Mouse (Mus musculus): ENCODE measurements at regions not wholly inside any gene's neighbourhood (a gene's known extent, or its start where the extent isn't known, plus 50 kb on each side); places are given as distances from the start of the nearest gene placed in this dataset.

DNA sequence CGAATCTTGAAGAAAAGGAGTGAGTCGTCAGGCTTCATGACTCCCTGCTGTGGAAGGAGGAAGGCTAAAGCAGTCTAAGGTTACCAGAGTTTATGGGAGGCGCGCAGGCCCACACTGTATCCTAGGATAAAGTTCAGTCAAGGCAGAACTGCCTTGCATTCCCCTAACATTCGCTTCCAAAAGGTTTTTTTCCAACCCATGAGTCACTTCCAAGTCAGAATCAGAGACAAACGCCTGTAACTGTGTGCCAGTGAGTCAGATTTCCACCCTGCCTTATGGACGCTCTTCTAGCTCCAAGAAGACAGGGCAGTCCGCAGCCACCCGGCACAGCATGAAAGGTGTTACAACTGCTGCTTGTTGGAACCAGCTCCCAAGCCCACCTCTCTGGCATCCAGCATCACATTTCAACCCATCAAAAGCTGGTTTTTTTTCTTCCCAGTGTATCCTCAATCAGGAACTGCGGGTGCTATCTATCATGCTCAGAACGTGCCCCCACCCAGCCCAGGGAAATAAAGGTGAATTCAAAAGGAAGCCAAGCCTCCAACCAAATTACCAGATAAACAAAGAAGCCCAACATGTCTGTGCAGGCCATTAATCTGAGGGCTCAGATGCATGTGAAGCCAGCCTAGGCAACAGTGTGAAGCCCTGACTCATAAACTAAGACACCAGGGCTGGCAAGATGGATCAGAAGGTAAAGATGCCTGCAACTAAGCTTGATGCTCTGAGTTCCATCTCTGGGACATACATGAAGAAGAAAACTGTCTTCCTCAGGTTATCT, 138.2 kb upstream of the Tbl1xr1 start:
- DNase-seq = peak in 1 of 2 experiments; percentile 48

GRCm38 (mm10) chr3:21939738-21940137, 136.7 kb upstream of the Tbl1xr1 start:
- Histone ChIP-seq H3K4me1 (ENCODE audit: control insufficient read depth, insufficient read depth, low read length) (peaks cover 8% of the 10 kb centered on the region), H3K36me3 (ENCODE audit: control insufficient read depth, insufficient read depth, low read length) (no peaks in the 10 kb centered on the region), H3K27me3 (ENCODE audit: control insufficient read depth, insufficient read depth, low read length) (no peaks in the 10 kb centered on the region), H3K9ac (ENCODE audit: low read depth, low read length) (no peak overlapping the region), H3K79me2 (replicated peaks; ENCODE audit: control insufficient read depth, insufficient read depth, low read length) (no peaks in the 10 kb centered on the region), H3K27ac (no peak overlapping the region), H3K4me3 (no peak overlapping the region)
- no peak for TF ChIP-seq EP300 (IDR thresholded peaks at IDR 0.05; ENCODE audit: insufficient read depth, low read depth, low read length)
- no peak for TF ChIP-seq POLR2A (IDR thresholded peaks at IDR 0.05; ENCODE audit: insufficient read depth, low read depth, low read length)
- TF ChIP-seq CTCF (IDR thresholded peaks at IDR 0.05) = no peak
- no peak for DNase-seq
- 84% methylated on average over 6 of the region's 6 CpGs for WGBS
- intact Hi-C loops (cut with DNase I) = loop anchor here (5.0 to 10.0 kb wide), 4 partner anchors 295 to 515 kb away; no protein-coding TSS in a partner anchor

More for the DNA sequence above, 138.2 kb upstream of the Tbl1xr1 start:
- peaks cover 9% of the 10 kb centered on the region for H3K4me1 ChIP-seq (ENCODE audit: control insufficient read depth, insufficient read depth, low read length)
- WGBS = 68% methylated on average over 11 of the region's 11 CpGs
- TF ChIP-seq EP300 (IDR thresholded peaks at IDR 0.05; ENCODE audit: insufficient read depth, low read depth, low read length) (no peak), POLR2A (IDR thresholded peaks at IDR 0.05; ENCODE audit: insufficient read depth, low read depth, low read length) (no peak), CTCF (IDR thresholded peaks at IDR 0.05) (no peak)
- H3K36me3 ChIP-seq (ENCODE audit: control insufficient read depth, insufficient read depth, low read length) = peaks cover 4% of the 10 kb centered on the region; the same call in 1 of the 2 replicates
- H3K9ac ChIP-seq (ENCODE audit: low read depth, low read length) = no peak overlapping the region
- H3K27ac ChIP-seq = peak overlapping the region; percentile 7; the same call in 1 of the 2 replicates
- no peaks in the 10 kb centered on the region for H3K79me2 ChIP-seq (replicated peaks; ENCODE audit: control insufficient read depth, insufficient read depth, low read length)
- no peaks in the 10 kb centered on the region for H3K27me3 ChIP-seq (ENCODE audit: control insufficient read depth, insufficient read depth, low read length)
- no peak overlapping the region for H3K4me3 ChIP-seq
- intact Hi-C loops (cut with DNase I) = loop anchor here (5.0 to 10.0 kb wide), 4 partner anchors 293 to 513 kb away; no protein-coding TSS in a partner anchor

- Histone ChIP-seq H3K4me3 (no peak overlapping the region), H3K36me3 (ENCODE audit: control insufficient read depth, insufficient read depth, low read length) (no peaks in the 10 kb centered on the region), H3K4me1 (ENCODE audit: control insufficient read depth, insufficient read depth, low read length) (peaks cover 12% of the 10 kb centered on the region), H3K9ac (ENCODE audit: low read depth, low read length) (no peak overlapping the region), H3K27ac (no peak overlapping the region), H3K79me2 (replicated peaks; ENCODE audit: control insufficient read depth, insufficient read depth, low read length) (no peaks in the 10 kb centered on the region), H3K27me3 (ENCODE audit: control insufficient read depth, insufficient read depth, low read length) (no peaks in the 10 kb centered on the region)
- intact Hi-C loops (cut with DNase I) = no loop called here
- TF ChIP-seq EP300 (IDR thresholded peaks at IDR 0.05; ENCODE audit: insufficient read depth, low read depth, low read length) (no peak), CTCF (IDR thresholded peaks at IDR 0.05) (no peak), POLR2A (IDR thresholded peaks at IDR 0.05; ENCODE audit: insufficient read depth, low read depth, low read length) (no peak)
- 90% methylated on average over 2 of the region's 2 CpGs for WGBS
- no peak for DNase-seq
These were observed 134.9 kb upstream of the Tbl1xr1 start for GRCm38 (mm10) chr3:21941596-21941995.

DNA sequence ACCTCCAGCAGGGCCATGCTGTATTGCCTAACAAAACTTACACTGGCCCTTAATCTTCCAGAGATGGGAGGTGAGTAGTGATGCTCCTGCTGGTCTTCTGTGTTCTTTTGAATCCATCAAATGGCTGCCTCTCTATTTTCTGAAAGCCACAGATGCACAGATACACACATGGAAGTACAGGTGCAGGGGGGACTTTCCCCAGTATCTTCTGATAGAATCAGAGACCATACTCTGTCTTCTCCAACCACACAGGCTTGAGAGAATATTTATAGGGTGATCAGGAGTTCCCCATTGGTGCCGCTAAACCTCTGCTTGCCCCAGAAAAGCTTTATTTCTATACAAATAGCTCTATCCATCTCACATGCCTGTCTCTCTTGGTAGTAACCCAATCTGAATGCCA, 133.5 kb upstream of the Tbl1xr1 start:
- intact Hi-C loops (cut with DNase I) = no loop called here

DNA sequence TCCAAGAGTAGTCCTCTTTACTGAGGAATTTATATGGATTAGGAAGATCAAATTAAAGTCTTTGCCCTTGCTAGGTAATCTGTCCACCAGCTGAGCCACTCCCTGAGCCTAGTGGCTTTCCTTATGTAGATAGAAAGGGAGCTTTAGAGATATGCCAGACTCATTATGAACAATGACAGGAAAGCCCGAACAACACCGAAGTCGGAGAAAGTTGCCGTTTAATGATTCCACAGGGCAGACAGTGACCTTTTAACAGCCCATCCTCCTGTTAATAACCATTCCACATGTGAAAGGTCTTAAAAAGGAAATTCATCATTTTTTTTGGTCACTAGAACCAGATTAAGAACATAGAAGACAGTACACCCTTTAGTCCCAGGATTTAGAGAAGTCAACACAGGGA, 130.7 kb upstream of the Tbl1xr1 start:
- intact Hi-C loops (cut with DNase I) = no loop called here
- Histone ChIP-seq H3K79me2 (replicated peaks; ENCODE audit: control insufficient read depth, insufficient read depth, low read length) (no peaks in the 10 kb centered on the region), H3K9ac (ENCODE audit: low read depth, low read length) (no peak overlapping the region), H3K27ac (no peak overlapping the region), H3K36me3 (ENCODE audit: control insufficient read depth, insufficient read depth, low read length) (no peaks in the 10 kb centered on the region), H3K27me3 (ENCODE audit: control insufficient read depth, insufficient read depth, low read length) (no peaks in the 10 kb centered on the region), H3K4me1 (ENCODE audit: control insufficient read depth, insufficient read depth, low read length) (peaks cover 8% of the 10 kb centered on the region), H3K4me3 (no peak overlapping the region)
- no peak for DNase-seq
- TF ChIP-seq EP300 (IDR thresholded peaks at IDR 0.05; ENCODE audit: insufficient read depth, low read depth, low read length) (no peak), CTCF (IDR thresholded peaks at IDR 0.05) (no peak), POLR2A (IDR thresholded peaks at IDR 0.05; ENCODE audit: insufficient read depth, low read depth, low read length) (no peak)
- WGBS = 58% methylated on average over 4 of the region's 4 CpGs

More for the DNA sequence above, 133.5 kb upstream of the Tbl1xr1 start:
- Histone ChIP-seq H3K27ac (no peak overlapping the region), H3K4me3 (no peak overlapping the region), H3K36me3 (ENCODE audit: control insufficient read depth, insufficient read depth, low read length) (no peaks in the 10 kb centered on the region), H3K9ac (ENCODE audit: low read depth, low read length) (no peak overlapping the region), H3K27me3 (ENCODE audit: control insufficient read depth, insufficient read depth, low read length) (no peaks in the 10 kb centered on the region), H3K79me2 (replicated peaks; ENCODE audit: control insufficient read depth, insufficient read depth, low read length) (no peaks in the 10 kb centered on the region), H3K4me1 (ENCODE audit: control insufficient read depth, insufficient read depth, low read length) (peaks cover 8% of the 10 kb centered on the region)
- WGBS = 91% methylated on average over 1 of the region's 1 CpGs
- no peak for DNase-seq
- no peak for TF ChIP-seq POLR2A (IDR thresholded peaks at IDR 0.05; ENCODE audit: insufficient read depth, low read depth, low read length)
- TF ChIP-seq EP300 (IDR thresholded peaks at IDR 0.05; ENCODE audit: insufficient read depth, low read depth, low read length) = no peak
- TF ChIP-seq CTCF (IDR thresholded peaks at IDR 0.05) = no peak
